Mouse (Mus musculus) frontal cortex, postnatal 10 days (tissue): ENCODE data around the gene Tmem8.
"Not testable (repeated sequence)": the region's sequence is repeated elsewhere in the genome, so short reads cannot be mapped to it uniquely, and the experiment has no call there.

Experiments used
- DNase-seq, 2 experiments: peaks; one replicate each; pipeline ENCODE4 v3.0.0; 2022; ENCODE audit warnings: low spot score in 2 of 2, mixed read lengths in 1 of 2

Tmem8 gene

GRCm38 (mm10) chr17:26113181-26113948, at the start of gene Tmem8:
Gene Tmem8, plus strand, starts transcription at chr17:26113299.
- DNase-seq: peak in 1 of 2 experiments; percentile 57

DNA sequence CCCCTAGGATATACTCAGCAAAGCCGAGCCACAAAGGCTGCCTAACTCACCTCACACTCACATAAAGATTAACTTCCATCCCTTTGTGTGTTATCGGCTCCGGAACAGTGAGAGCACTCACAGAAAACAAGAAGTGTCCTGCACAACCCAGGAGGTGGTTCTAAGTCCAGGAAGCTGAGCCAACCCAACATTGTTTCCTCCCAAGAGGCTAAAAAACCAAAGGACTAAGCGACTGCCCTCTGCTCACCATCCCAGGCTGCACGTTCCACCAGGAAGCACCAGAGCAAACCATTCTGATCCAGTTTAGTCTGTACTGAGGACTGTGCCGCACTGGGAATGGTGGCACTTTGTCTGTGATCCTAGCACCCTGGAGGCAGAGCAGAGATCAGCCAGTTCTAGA, 48.2 kb upstream of the Tmem8 start:
- no peak for DNase-seq

- DNase-seq: no peak
Observed at GRCm38 (mm10) chr17:26066488-26067020, 46.5 kb upstream of the Tmem8 start.

GRCm38 (mm10) chr17:26068024-26068830, 44.9 kb upstream of the Tmem8 start:
- peak in 1 of 2 experiments; percentile 20 for DNase-seq

DNA sequence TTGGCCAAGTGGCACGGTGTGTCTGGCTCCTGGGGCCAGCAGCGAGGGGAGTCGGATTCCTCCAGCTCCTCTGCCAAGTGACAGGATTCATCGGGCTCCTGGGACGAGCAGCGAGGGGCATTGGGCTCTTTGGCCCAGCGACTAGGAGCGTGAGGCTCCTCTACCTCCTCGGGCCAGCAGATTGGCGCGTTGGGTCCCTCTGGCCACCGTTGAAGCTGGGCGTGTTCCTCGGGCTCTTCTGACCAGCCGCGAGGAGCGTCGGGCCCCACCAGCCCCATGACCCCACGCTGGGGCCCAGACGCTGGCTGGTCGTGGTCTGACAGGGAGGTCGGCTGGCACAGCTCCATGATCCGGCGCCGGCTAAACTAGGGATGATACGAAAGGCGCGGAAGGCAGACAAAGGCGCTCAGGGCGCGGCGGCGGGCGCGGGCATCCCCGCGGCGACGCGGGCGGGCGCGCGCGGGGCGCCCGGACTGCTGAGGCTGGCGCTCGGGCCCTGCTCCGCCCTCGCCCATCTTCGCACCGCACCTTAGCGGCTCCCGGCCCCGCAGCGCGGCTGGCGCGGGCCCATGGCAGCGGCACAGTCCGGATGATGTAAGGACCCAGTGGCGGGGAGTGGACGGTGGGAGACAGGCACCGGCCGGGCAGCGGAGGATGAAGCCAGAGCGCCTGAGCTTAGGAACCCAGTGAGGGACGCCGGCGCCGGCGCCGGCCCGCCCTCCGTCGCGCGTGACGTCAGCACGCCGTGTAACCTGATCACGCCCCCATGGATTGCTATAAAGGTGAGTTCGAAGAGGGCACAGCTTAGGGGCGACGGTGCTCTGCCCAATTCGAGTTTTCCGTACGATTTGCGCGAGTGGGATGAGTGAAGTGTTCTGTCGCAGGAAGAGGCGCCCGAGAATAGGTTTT, 44.0 kb upstream of the Tmem8 start, which contains the start of gene Rab11fip3:
Gene Rab11fip3 (minus strand): TSS at position 725 of the 909 bp plus-strand sequence.
- peak; percentile 46 to 77 for DNase-seq

GRCm38 (mm10) chr17:26070136-26070535, 43.0 kb upstream of the Tmem8 start:
- DNase-seq: no peak

DNA sequence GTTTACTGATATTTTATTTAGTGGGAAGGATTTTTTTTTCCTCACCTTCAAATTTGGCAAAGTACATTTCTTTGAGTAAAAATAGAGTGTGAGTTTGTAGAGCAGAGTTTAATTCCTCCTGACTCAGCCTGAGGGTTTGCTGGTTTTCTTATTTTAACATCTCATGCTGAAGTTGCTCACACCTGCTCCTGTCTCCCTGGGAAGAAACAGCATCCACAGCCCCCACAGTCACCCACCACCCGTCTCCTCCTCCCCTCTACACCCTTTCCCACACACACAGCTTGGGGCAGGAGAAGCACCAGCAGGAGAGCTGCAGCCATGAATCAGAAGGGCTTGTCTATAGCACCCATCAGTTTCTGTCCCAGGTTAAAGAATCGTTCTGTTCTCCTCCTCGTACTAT, 37.9 kb upstream of the Tmem8 start:
- no peak for DNase-seq

- no peak for DNase-seq
Observed at GRCm38 (mm10) chr17:26078851-26079250, 34.2 kb upstream of the Tmem8 start.

DNA sequence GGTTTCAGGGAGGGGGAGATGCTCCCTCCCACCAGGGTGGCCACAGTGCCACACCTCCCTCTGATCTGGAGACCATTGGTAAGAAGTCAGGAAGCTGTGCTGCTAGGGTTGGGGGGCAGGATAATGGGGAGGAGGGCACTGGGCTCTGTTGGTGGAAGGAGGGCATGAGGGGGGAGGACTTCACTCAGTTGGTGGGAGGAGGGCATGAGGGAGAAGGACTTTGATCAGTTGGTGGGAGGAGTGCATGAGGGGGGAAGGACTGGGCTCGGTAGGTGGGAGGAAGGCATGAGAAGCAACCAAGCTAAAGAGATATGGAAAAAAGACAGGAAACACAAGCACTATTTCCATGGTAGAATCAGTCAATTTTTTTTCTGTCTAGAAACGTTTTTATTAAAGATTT, 32.2 kb upstream of the Tmem8 start:
- no peak for DNase-seq

DNA sequence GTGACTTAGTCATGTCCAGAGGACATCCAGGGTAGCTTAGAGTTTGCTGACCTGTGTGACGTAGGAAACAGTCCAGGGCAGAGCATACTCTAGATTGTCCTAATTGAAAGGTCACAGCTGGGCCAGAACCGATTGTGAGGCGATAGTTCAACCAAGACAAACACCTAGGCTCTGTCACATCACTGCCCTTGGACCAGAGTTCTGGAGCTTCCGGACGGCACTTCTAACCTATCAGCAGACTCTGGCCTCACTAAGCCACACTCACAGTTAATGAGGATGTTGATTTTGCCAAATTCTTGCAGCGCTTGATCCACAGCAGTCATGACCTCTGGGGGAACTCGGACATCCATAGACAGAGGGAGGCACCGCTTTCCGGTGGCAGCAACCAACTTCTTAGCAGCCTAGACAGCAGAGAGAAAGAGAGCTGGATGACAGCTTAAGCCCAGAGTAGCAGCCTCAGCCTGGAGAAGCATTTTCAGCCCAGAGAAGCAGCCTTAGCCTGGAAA, 26.0 kb upstream of the Tmem8 start:
- DNase-seq: no peak

DNA sequence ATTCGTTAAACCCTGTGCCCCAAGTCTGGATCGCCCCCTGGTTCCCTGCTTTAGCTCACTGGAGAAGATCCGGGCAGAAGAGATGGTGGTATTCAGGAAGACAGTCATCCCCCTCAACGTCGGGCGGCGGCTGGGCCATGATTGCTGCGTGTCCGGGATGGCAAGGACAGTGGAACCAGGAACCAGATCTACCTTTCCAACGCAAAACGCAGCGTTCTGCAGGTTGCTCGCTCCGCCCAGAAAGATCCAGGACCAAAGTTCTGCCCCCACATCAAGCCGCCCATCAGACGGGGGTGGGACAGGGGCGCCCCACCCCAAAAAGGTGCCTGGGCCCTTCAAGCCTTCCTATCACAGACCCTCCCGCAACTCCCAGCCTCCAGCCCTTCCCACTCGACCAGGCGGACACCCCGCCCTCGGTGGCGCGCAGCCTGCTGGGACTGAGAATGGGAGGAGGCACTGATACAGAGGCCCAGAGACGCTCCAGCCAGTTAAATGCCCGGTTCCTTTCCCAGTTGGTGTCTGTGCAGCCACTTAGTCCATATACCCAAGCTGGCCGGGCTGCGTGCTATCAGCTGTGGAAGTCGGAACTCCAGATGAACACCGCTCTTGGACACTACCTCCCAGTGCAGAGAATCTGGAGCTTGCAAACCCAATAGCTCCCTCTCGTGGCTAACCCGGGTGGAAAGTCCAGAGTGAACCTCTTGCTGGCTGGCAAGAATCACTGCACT, 23.0 kb upstream of the Tmem8 start, which contains the start of gene Decr2:
Gene Decr2 (minus strand): TSS at position 433 of the 728 bp plus-strand sequence.
- DNase-seq: peak; percentile 73 to 85

DNA sequence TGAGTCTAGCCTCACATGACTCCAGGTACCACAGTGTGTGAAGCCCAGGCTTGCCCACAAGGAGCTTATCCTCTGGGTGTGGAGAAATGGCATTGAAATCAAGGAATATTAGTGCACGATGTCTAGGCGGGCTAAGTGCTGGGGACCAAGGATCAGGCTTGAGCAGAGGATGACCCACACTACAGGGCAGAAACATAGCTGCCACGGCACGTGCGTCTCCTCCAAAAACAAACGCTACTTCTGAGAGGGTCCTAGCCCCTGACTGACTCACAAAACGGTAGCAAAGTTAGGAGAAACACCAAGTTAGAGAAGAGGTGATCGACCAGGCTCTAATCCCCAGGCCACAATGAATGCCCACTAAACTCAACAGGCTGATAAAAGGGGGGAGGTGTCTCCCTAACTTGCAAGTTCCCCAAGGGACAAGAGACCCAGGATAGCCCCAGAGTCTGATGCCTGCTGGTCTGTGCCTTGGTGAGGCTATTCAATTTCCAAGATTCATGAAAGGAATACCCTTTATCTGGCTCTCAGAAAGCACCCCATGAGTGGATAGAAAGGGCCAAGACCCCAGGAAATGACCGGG, 18.5 kb upstream of the Tmem8 start:
- DNase-seq: no peak

- DNase-seq: peak in 1 of 2 experiments; percentile 58
Observed at GRCm38 (mm10) chr17:26095121-26095740, 17.9 kb upstream of the Tmem8 start, which contains the start of gene Nme4. Gene Nme4, minus strand, starts transcription at chr17:26095602.

- DNase-seq: no peak
Observed at GRCm38 (mm10) chr17:26098461-26098860, 14.6 kb upstream of the Tmem8 start.

DNA sequence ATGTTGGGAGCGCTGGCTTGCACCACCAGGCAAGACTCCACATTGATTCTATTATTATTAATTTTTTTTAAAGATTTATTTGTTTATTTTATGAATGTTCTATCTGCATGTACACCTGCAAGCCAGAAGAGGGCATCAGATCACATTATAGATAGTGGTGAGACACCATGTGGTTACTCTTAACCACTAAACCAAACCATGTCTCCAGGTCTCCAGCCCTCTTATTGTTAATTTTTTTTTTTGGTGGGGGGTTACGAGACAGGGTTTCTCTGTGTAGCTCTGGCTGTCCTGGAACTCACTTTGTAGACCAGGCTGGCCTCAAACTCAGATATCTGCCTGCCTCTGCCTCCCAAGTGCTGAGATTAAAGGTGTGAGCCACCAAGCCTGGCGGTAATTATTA, 13.8 kb upstream of the Tmem8 start:
- DNase-seq: not testable (repeated sequence)

DNA sequence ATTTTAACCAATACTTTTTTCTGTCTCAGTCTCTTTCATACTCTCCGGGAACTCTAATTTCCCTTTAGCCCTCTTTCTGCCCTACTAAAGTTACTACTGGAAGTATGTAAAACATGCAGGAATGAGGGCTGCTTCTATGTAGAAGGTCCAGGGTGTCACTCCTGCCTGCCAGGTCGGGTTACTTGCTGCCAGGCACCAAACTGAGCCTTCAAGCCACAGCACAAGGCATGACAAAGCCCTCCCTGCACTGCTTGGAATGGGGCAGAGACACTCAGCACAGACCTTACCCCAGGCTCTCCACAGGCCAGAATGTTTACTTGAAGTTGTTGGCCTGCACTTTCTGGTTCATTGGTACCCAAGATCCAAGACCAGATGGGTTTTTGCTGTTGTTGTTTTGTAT, 12.9 kb upstream of the Tmem8 start:
- no peak for DNase-seq

- no peak for DNase-seq
Observed at GRCm38 (mm10) chr17:26101478-26101877, 11.6 kb upstream of the Tmem8 start.

DNA sequence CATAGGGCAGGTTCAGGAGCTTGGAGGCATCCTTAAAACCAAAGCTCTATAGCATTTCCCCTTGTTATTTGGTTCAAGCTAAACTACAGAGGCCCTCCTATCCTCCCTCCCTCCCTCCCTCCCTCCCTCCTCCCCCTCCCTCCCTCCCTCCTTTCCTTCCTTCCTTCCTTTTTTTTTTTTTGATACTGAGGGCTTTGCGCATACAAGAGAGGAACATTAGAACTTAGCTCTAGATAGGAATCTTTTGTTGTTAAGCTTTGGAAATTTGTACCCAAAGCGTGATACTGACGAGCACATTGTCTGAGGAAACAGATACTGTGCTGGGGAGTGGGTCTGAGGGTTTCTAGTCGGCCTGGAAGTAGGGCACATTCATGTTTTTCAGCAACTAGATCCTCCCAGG, 7.5 kb upstream of the Tmem8 start:
- DNase-seq: no peak

GRCm38 (mm10) chr17:26110156-26110555, 2.9 kb upstream of the Tmem8 start:
- DNase-seq: no peak

- no peak for DNase-seq
Observed at GRCm38 (mm10) chr17:26111024-26111423, 2.1 kb upstream of the Tmem8 start.
